Mouse (Mus musculus): Measurements from ENCODE around the gene Lmf2. TPM values are rescaled to one million over a fixed set of nuclear protein-coding genes. Genes with fewer than 3 reads are reported as not detected.

Gene Lmf2
- total RNA-seq (2021) = 10 to 100 TPM; 16.6 to 18.6 TPM
- long read RNA-seq, transcript Lmf2-201 (14 exons, 2,906 nt) = major isoform, 15 of 21 reads
- long read RNA-seq, partial matches to known transcripts = 2 of 21 reads
- long read RNA-seq, other reads (novel, unspliced or antisense) = 4 of 21 reads

- DNase-seq (ENCODE audit: low spot score in 2 of 2) = peak; percentile 91 to 97
Measured at GRCm38 (mm10) chr15:89355241-89356187, at the start of gene Lmf2, which contains the start of gene Ncaph2. TSS of gene Lmf2 (minus strand) at chr15:89355659. TSS of gene Ncaph2 (plus strand) at chr15:89355719.

GRCm38 (mm10) chr15:89404831-89405623 is 49.6 kb upstream of the Lmf2 start:
- no peak for DNase-seq (ENCODE audit: low spot score in 2 of 2)

DNA sequence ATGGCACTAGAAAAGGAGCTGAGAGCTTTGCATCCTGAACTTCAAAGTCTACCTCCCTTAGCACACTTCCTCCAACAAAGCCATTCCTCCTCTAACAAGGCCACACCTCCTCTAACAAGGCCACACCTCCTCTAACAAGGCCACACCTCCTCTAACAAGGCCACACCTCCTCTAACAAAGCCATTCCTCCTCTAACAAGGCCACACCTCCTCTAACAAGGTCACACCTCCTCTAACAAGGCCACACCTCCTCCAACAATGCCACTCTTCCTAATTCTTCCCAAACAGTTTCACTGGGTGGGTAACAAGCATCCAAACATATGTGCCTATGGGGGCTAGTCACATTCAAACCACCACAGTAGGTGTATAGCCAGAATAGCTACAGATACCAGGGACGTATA is 47.0 kb upstream of the Lmf2 start:
- DNase-seq (ENCODE audit: low spot score in 2 of 2) = no peak

DNA sequence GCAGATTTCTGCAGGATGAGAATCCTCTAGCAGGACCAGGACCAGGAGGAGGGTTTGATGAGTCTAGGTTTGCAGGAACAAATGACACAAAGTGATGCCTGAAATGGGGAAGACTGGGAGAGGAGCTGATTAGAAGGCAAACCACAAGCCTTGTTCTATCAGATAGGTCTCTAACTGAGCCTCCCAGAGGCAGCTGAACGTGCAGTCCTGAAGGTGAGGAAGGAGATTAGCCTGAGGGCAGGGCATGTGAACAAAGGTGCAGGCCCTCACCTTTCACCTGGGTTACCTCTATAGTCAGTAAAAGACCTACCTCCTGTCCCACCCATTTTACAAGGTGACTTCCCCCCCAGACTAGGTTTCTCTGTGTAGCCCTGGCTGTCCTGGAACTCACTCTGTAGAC is 44.3 kb upstream of the Lmf2 start:
- no peak for DNase-seq (ENCODE audit: low spot score in 2 of 2)

GRCm38 (mm10) chr15:89398146-89398545 is 42.7 kb upstream of the Lmf2 start:
- no peak for DNase-seq (ENCODE audit: low spot score in 2 of 2)

DNA sequence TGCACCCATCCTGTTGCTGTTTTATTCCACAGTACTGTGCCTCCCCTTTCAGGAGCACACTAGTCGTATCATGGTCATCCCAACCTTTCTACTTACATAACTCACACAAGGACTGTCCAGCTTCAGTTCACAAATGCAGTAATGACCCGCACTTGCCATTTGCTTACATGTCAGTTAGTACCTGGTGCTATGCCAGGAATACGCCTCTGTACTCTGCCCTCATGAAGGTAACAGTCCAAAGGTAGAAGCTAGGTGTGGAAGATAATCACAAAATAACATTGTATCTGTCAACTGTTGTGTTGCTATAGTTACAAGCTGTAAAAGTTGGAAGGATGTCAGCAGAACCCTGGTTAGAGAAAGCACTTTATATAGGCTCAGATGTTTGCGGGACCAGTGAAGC is 41.4 kb upstream of the Lmf2 start:
- DNase-seq (ENCODE audit: low spot score in 2 of 2) = no peak

GRCm38 (mm10) chr15:89390081-89390480 is 34.6 kb upstream of the Lmf2 start:
- no peak for DNase-seq (ENCODE audit: low spot score in 2 of 2)

- no peak for DNase-seq (ENCODE audit: low spot score in 2 of 2)
Measured at GRCm38 (mm10) chr15:89387127-89387526, 31.7 kb upstream of the Lmf2 start.

DNA sequence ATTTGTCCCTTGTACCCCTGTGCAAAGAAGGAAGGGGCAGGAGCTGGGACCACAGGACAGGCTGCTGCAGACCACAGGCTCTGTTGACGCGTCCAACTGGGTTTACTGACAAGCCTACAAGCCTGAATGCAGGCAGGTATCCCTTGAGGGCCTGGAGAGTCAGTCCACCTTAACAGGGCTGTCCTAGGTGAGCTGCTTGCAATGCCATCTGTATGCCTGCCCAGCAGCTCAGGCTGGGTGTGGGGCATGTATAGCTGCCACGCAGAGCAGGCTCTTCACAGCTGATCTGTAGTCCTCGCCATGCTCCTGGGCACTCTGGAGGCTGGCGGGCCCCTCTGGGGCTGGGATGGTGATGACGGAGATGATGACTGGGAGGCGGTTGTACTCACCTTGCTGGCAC is 29.2 kb upstream of the Lmf2 start, which contains the start of gene Klhdc7b:
TSS of gene Klhdc7b (plus strand) at position 301 of the 400 bp plus-strand sequence.
- no peak for DNase-seq (ENCODE audit: low spot score in 2 of 2)

- DNase-seq (ENCODE audit: low spot score in 2 of 2) = no peak
Measured at GRCm38 (mm10) chr15:89379429-89379828, 24.0 kb upstream of the Lmf2 start.

GRCm38 (mm10) chr15:89378831-89379401 is 23.5 kb upstream of the Lmf2 start, which contains the start of gene Odf3b:
TSS of gene Odf3b (minus strand) at chr15:89379282.
- no peak for DNase-seq (ENCODE audit: low spot score in 2 of 2)

DNA sequence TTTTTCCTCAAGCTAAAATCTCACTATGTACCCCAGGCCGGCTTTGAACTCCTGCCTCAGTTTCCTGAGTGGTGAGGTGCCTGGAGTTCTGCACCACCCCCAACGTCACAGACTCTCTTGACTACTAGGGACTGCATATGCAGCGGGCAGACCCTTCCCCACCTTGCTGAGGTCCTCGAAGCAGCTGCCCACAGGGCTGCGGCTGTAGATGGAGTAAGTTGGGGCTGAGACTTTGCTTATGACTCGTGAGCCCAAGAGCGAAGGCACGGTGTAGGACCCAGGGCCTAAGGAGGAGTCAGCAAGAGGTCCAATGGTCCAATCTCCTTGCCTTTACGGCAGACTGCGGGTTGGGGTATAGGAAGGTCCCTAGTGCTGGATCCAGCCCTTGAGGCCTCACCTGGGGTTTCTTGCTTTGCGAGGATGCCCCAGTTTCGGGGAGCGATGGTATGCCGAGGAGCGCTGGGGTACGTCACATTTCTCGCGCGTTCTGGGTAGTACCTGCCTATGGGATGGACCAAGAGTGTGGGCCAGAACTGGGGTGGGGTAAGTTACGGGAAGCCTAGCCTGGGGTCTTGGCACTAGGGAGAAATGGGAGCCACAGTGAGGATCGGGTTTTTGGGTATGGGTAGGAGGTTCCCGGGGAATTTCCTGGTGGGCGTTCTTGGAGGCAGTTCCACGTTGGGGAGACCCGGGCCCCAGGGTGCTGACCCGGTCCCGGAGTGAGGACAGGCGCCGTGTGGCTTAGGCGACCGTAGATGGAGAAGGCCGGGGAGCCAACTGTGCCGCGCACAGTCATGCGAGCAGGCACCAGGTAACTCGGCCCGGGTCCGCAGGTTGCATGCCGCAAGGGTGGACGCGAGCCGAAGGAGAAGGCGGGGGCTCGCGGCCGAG is 22.7 kb upstream of the Lmf2 start:
- DNase-seq (ENCODE audit: low spot score in 2 of 2) = no peak

DNA sequence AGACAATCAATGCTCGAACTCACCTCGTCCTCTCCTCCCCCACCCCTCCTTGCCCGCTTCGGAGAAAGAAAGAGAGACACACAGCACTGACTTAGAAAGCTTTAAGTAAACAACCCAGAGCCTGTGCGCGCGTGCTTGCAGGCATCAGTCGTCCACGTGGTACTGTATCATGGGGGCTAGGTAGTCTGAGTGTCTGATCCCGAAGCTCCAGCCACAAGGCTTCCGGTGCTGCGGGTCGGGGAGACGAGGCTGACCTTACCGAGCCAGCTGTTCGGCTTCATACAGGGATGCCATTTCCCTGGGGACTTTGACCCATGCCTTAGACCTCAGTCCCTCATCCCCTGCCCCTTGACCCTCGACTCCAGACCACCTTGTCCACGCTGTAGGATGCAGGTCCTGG is 21.9 kb upstream of the Lmf2 start:
- DNase-seq (ENCODE audit: low spot score in 2 of 2) = no peak

GRCm38 (mm10) chr15:89376957-89377356 is 21.5 kb upstream of the Lmf2 start, which contains the start of gene Tymp:
TSS of gene Tymp (minus strand) at chr15:89377039.
- no peak for DNase-seq (ENCODE audit: low spot score in 2 of 2)

DNA sequence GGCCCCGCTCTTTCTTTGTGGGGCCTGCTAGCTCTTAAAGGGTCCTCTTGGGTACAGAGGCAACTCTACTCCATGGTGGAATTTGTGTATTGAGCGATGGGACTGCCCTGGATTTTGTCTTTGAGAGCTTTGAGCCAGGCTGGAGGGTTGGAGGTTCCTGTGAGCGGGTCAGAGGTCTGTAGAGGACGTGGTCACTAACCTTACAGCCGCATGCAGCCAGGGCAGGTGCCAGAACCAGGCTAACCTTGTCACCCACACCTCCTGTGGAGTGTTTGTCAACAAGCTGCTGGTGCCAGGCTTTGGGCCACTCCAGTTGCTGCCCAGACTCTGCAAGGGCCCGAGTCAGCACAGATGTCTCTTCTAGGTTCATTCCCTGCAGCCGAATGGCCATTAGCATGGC is 20.6 kb upstream of the Lmf2 start:
- no peak for DNase-seq (ENCODE audit: low spot score in 2 of 2)

DNA sequence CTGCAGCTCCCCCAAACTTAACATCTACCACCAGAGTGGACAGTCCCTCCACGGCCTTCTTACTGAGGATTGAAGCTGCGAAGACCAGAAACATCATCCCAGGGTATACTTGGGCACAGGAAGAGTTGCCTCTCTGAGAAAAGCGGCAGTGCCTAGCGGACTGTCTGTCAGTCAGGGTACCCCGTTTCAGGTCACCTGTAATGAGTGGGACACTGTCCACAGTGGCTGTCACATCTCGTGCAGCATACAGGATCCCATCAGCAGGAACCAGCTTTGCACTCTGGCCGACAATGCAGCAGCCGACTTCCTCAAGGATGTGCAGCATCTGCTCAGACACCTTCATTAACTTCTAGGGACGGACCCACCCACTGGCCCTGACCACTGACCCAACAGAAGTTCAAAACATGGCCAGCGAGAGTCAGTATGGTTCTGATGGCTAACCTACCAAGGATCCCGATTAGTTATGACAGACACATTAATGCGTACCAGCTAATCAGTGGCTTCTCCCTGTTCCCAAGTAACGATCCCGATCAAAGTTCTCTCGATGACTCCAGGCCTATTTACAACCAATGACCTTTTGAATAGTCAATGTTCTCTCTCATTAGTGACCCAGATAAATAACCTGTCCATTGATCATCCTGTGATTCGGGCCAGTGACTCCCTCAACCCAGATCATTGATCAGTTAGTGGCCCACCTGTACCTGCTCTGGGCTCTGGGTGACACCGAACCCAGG is 19.5 kb upstream of the Lmf2 start:
- no peak for DNase-seq (ENCODE audit: low spot score in 2 of 2)

DNA sequence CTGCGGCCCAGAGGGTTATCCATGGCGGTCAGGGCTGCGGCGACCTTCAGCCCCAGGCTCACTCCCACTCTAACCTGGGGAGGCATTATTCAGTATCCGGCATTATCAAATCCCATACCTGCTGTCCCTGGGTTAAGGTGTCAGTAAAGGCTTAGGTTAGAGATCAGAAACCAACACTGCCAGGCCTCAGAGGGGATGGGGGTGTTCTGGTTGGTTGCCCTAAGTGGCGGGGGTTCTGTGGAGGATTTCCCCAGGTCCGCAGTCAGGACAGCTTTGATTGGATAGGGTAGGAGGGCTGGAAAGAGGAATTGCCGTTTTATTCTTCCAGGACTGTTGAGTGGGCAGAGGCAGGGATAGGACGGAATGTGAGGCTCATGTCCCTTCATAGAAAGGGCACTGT is 18.9 kb upstream of the Lmf2 start:
- no peak for DNase-seq (ENCODE audit: low spot score in 2 of 2)

DNA sequence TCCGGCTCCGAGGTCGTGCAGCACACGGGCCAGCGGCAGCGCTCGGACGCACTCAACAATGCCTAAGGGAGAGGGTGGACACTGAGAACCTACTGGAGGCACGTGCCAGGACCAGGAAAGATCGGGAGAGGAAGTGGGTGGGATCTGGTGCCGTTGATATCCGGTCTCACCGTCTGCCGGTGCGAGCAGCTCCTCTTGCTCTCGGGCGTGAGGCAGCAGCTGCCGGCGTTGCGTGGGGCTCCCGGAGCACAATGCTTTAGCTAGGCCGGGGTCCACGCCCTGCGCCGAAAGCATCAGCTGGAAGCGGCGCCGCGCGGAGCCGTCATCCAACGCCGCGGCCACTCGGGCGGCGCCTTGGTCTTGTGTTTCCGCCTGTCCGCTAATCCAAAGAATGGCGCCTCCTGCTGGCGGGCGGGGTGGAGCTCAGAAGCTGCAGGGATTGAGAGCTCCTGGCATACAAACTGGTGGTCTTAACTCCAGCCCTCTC is 18.3 kb upstream of the Lmf2 start, which contains the start of gene Sco2:
TSS of gene Sco2 (minus strand) at position 85 of the 487 bp plus-strand sequence.
- DNase-seq (ENCODE audit: low spot score in 2 of 2) = peak; percentile 86 to 95

All from layer of hippocampus, adult 18-20 months (tissue).